16 mouse cellular contexts compared by ENCODE assay signal in the genomic region with DNA sequence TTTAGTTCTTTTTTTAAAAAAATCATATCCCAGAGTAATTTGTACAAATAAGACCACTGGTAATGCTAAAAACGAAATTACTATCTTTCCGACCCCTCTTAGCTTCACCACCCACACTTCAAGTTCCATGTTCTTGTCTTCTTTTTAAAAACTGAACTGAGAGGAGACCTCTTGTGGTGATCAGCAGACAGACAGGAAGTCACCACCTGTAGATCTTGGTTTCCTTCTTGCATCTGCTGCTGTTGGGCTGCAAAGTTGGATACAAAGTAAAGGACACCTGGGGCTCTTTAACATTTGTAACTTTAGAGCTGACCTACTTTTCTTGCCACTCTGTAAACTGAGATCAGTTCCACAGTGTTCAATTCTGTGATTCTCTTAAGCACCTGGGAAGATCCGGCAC.
DNase-seq lines count a peak whose midpoint lies in the region; ATAC-seq lines count a peak whose summit lies in the region.
"Had no signal": no experiment of that assay in that cellular context is flagged by ENCODE, and none has a peak within 500 bp of the region (broad histone marks: within the 10 kb centered on the region; RNA-seq: fewer than 3 reads in every experiment).

No protein-coding gene starts in this region.

- no peaks in the 10 kb centered on the region for H3K9me3 ChIP-seq in forebrain, embryonic 10.5 days
- H3K9me3 ChIP-seq: hindbrain, embryonic 10.5 days; midbrain, embryonic 10.5 days; neural tube, embryonic 12.5 days had no signal

- WGBS in forebrain, embryonic 10.5 days = 83% methylated on average over 3 of the region's 3 CpGs

- no peak overlapping the region for H3K27ac ChIP-seq in forebrain, embryonic 10.5 days
- H3K27ac ChIP-seq: hindbrain, embryonic 10.5 days; midbrain, embryonic 10.5 days; neural tube, embryonic 12.5 days had no signal

- ATAC-seq in monocyte, adult 5-6 weeks (replicated peaks; ENCODE audit: insufficient number of reproducible peaks, low FRiP score, low TSS enrichment, poor library complexity, severe bottlenecking) = no peak

- no peaks in the 10 kb centered on the region for H3K27me3 ChIP-seq in forebrain, embryonic 10.5 days (ENCODE audit: poor library complexity, severe bottlenecking)
- H3K27me3 ChIP-seq: neural tube, embryonic 12.5 days had no signal

- no peaks in the 10 kb centered on the region; the same call in 1 of the 2 replicates for H3K4me1 ChIP-seq in forebrain, embryonic 10.5 days
- H3K4me1 ChIP-seq: hindbrain, embryonic 10.5 days; midbrain, embryonic 10.5 days; neural tube, embryonic 12.5 days had no signal

- H3K4me3 ChIP-seq in forebrain, embryonic 10.5 days = no peak overlapping the region
- H3K4me3 ChIP-seq: hindbrain, embryonic 10.5 days; midbrain, embryonic 10.5 days; neural tube, embryonic 12.5 days had no signal

- DNase-seq in kidney, postnatal 36 days = peak; percentile 8 to 14
- no peak for DNase-seq in kidney, adult 11 months
- DNase-seq in A20 (ENCODE audit: low read depth, low spot score) = peak; percentile 54
- peak; percentile 73 for DNase-seq in CD4-positive, CD25-positive, alpha-beta regulatory T cell, adult 2 months (ENCODE audit: low read depth, low spot score)
- DNase-seq in naive thymus-derived CD4-positive, alpha-beta T cell, adult 2 months (ENCODE audit: low read depth) = peak; percentile 72
- no peak for DNase-seq in forebrain, embryonic 10.5 days (ENCODE audit: extremely low spot score, low spot score)
- no peak for DNase-seq in layer of hippocampus, adult 8-10 months (ENCODE audit: low spot score in 2 of 2)
- DNase-seq: heart, adult 18-20 months; kidney, postnatal 4 days; left cerebral cortex, postnatal 4 days; lung, adult 2 months; right cerebral cortex, adult 18-20 months had no signal

- H3K36me3 ChIP-seq in forebrain, embryonic 10.5 days (replicated peaks) = no peaks in the 10 kb centered on the region
- H3K36me3 ChIP-seq: hindbrain, embryonic 10.5 days; midbrain, embryonic 10.5 days; neural tube, embryonic 12.5 days had no signal

Comparison
In these comparisons a context has a peak if more than half of its experiments do, and no peak if none do; other contexts are left out.
1. DNase-seq: peak in kidney, postnatal 36 days (2 of 2), A20 (single experiment), CD4-positive, CD25-positive, alpha-beta regulatory T cell, adult 2 months (single experiment) and naive thymus-derived CD4-positive, alpha-beta T cell, adult 2 months (single experiment); none in kidney, adult 11 months (single experiment), forebrain, embryonic 10.5 days (single experiment) and layer of hippocampus, adult 8-10 months (0 of 2).